Mouse (Mus musculus): ENCODE measurements around the gene Tulp3.

DNA sequence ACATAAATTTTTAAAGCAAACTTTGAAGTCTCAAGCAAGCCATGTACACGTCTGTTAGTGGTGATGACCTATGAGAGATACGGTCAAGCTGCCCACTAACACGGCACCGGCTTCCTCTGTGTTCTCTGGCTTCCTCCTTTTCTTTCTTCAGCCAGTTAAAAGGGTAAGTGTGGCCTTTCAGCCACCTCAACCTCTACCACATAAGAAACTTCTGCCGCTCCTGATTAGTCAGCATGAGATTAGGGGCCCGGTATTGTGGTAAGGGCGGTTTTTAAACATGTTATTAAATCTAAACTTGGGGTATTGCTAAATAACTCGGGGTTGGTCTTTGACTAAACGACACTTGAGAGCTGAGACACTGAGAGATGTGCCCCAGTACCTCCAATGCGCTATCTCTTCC, 10.0 kb downstream of the Tulp3 start:
- TF ChIP-seq POLR2A (IDR thresholded peaks at IDR 0.05; ENCODE audit: borderline replicate concordance, low read depth, low read length) (no peak), CTCF (IDR thresholded peaks at IDR 0.05; ENCODE audit: low read depth, low read length) (no peak)

All from bone marrow macrophage, adult 2 months (primary cell).